Mouse (Mus musculus): ENCODE data around the gene Ppp1r27. TPM values are rescaled to one million over a fixed set of nuclear protein-coding genes. Genes with fewer than 3 reads are reported as not detected.
A peak's percentile ranks its signal among the peaks of the same experiment; 100 is the strongest.

The Ppp1r27 gene
- polyA plus RNA-seq, 1 experiment from 2014 or later: not detected

GRCm38 (mm10) chr11:120580871-120581331, 30.0 kb upstream of the Ppp1r27 start:
- peak overlapping the region; percentile 94 for H3K4me3 ChIP-seq (replicated peaks)
- H3K27ac ChIP-seq: peak overlapping the region; percentile 96
- H3K9ac ChIP-seq (replicated peaks): peak overlapping the region; percentile 96
- H3K4me1 ChIP-seq (replicated peaks): peaks cover 32% of the 10 kb centered on the region
- no peaks in the 10 kb centered on the region for H3K9me3 ChIP-seq
- peak overlapping the region; percentile 94 for H3K4me2 ChIP-seq (replicated peaks)
- peaks cover 53% of the 10 kb centered on the region for H3K36me3 ChIP-seq
- H3K27me3 ChIP-seq: no peaks in the 10 kb centered on the region
- WGBS: under 1% methylated on average over 40 of the region's 44 CpGs
- ATAC-seq: peak; percentile 32

- H3K9ac ChIP-seq (replicated peaks): peak overlapping the region; percentile 96
- WGBS: 62% methylated on average over 7 of the region's 7 CpGs
- H3K4me2 ChIP-seq (replicated peaks): peak overlapping the region; percentile 94
- no peaks in the 10 kb centered on the region for H3K27me3 ChIP-seq
- peaks cover 32% of the 10 kb centered on the region for H3K4me1 ChIP-seq (replicated peaks)
- H3K4me3 ChIP-seq (replicated peaks): peak overlapping the region; percentile 94
- peaks cover 47% of the 10 kb centered on the region for H3K36me3 ChIP-seq
- H3K9me3 ChIP-seq: no peaks in the 10 kb centered on the region
- no peak for ATAC-seq
- H3K27ac ChIP-seq: peak overlapping the region; percentile 96
Observed at GRCm38 (mm10) chr11:120580190-120580589, 29.3 kb upstream of the Ppp1r27 start.

GRCm38 (mm10) chr11:120579316-120580107, 28.6 kb upstream of the Ppp1r27 start:
- ATAC-seq: no peak
- peak overlapping the region; percentile 94 for H3K4me3 ChIP-seq (replicated peaks)
- WGBS: 65% methylated on average over 15 of the region's 15 CpGs
- H3K4me2 ChIP-seq (replicated peaks): peak overlapping the region; percentile 94
- H3K27ac ChIP-seq: peak overlapping the region; percentile 96
- peak overlapping the region; percentile 96 for H3K9ac ChIP-seq (replicated peaks)
- H3K4me1 ChIP-seq (replicated peaks): peaks cover 37% of the 10 kb centered on the region
- no peaks in the 10 kb centered on the region for H3K9me3 ChIP-seq
- peaks cover 42% of the 10 kb centered on the region for H3K36me3 ChIP-seq
- H3K27me3 ChIP-seq: no peaks in the 10 kb centered on the region

- ATAC-seq: no peak
- Histone ChIP-seq H3K36me3 (peaks cover 35% of the 10 kb centered on the region), H3K27me3 (no peaks in the 10 kb centered on the region), H3K9ac (replicated peaks) (no peak overlapping the region; the same call in 1 of the 2 replicates), H3K4me1 (replicated peaks) (peaks cover 44% of the 10 kb centered on the region), H3K9me3 (no peaks in the 10 kb centered on the region), H3K4me3 (replicated peaks) (no peak overlapping the region), H3K4me2 (replicated peaks) (no peak overlapping the region), H3K27ac (peak overlapping the region; percentile 9; the same call in 1 of the 2 replicates)
- 88% methylated on average over 11 of the region's 11 CpGs for WGBS
Observed at GRCm38 (mm10) chr11:120578694-120579243, 27.8 kb upstream of the Ppp1r27 start.

- H3K4me2 ChIP-seq (replicated peaks): no peak overlapping the region
- H3K4me1 ChIP-seq (replicated peaks): peaks cover 45% of the 10 kb centered on the region
- H3K9me3 ChIP-seq: no peaks in the 10 kb centered on the region
- 0 out of 2 replicates have a peak overlapping the region, but pooled peaks have one; percentile 4 for H3K4me3 ChIP-seq (replicated peaks)
- WGBS: 85% methylated on average over 10 of the region's 10 CpGs
- no peak overlapping the region; the same call in 1 of the 2 replicates for H3K9ac ChIP-seq (replicated peaks)
- H3K27ac ChIP-seq: no peak overlapping the region; the same call in 1 of the 2 replicates
- no peak for ATAC-seq
- H3K27me3 ChIP-seq: no peaks in the 10 kb centered on the region
- H3K36me3 ChIP-seq: peaks cover 31% of the 10 kb centered on the region
Observed at GRCm38 (mm10) chr11:120578024-120578693, 27.2 kb upstream of the Ppp1r27 start.

GRCm38 (mm10) chr11:120577211-120578023, 26.5 kb upstream of the Ppp1r27 start:
- Histone ChIP-seq H3K4me2 (replicated peaks) (no peak overlapping the region), H3K4me3 (replicated peaks) (no peak overlapping the region), H3K4me1 (replicated peaks) (peaks cover 43% of the 10 kb centered on the region), H3K27ac (no peak overlapping the region; the same call in 1 of the 2 replicates), H3K9me3 (no peaks in the 10 kb centered on the region), H3K9ac (replicated peaks) (no peak overlapping the region), H3K27me3 (no peaks in the 10 kb centered on the region), H3K36me3 (peaks cover 31% of the 10 kb centered on the region)
- 80% methylated on average over 7 of the region's 7 CpGs for WGBS
- no peak for ATAC-seq

GRCm38 (mm10) chr11:120576365-120576981, 25.5 kb upstream of the Ppp1r27 start:
- H3K4me1 ChIP-seq (replicated peaks): peaks cover 42% of the 10 kb centered on the region
- H3K27ac ChIP-seq: no peak overlapping the region
- ATAC-seq: no peak
- H3K9me3 ChIP-seq: no peaks in the 10 kb centered on the region
- H3K36me3 ChIP-seq: peaks cover 33% of the 10 kb centered on the region
- H3K9ac ChIP-seq (replicated peaks): no peak overlapping the region
- no peak overlapping the region for H3K4me3 ChIP-seq (replicated peaks)
- no peaks in the 10 kb centered on the region for H3K27me3 ChIP-seq
- no peak overlapping the region for H3K4me2 ChIP-seq (replicated peaks)
- WGBS: 81% methylated on average over 3 of the region's 3 CpGs

- ATAC-seq: no peak
- H3K4me2 ChIP-seq (replicated peaks): no peak overlapping the region
- no peaks in the 10 kb centered on the region for H3K27me3 ChIP-seq
- H3K4me1 ChIP-seq (replicated peaks): peaks cover 47% of the 10 kb centered on the region
- H3K9me3 ChIP-seq: no peaks in the 10 kb centered on the region
- H3K27ac ChIP-seq: no peak overlapping the region
- no peak overlapping the region for H3K9ac ChIP-seq (replicated peaks)
- peaks cover 38% of the 10 kb centered on the region for H3K36me3 ChIP-seq
- no peak overlapping the region for H3K4me3 ChIP-seq (replicated peaks)
Observed at GRCm38 (mm10) chr11:120575940-120576339, 25.0 kb upstream of the Ppp1r27 start.

GRCm38 (mm10) chr11:120575046-120575445, 24.1 kb upstream of the Ppp1r27 start:
- no peak for ATAC-seq
- 89% methylated on average over 2 of the region's 2 CpGs for WGBS
- Histone ChIP-seq H3K27me3 (no peaks in the 10 kb centered on the region), H3K4me1 (replicated peaks) (peaks cover 44% of the 10 kb centered on the region), H3K4me2 (replicated peaks) (no peak overlapping the region), H3K4me3 (replicated peaks) (no peak overlapping the region), H3K36me3 (peaks cover 46% of the 10 kb centered on the region), H3K27ac (no peak overlapping the region), H3K9me3 (no peaks in the 10 kb centered on the region), H3K9ac (replicated peaks) (0 out of 2 replicates have a peak overlapping the region, but pooled peaks have one; percentile 74)

GRCm38 (mm10) chr11:120574278-120574600, 23.3 kb upstream of the Ppp1r27 start:
- Histone ChIP-seq H3K4me3 (replicated peaks) (peak overlapping the region; percentile 90), H3K27ac (no peak overlapping the region), H3K27me3 (no peaks in the 10 kb centered on the region), H3K36me3 (peaks cover 43% of the 10 kb centered on the region), H3K4me2 (replicated peaks) (peak overlapping the region; percentile 85), H3K9ac (replicated peaks) (peak overlapping the region; percentile 74), H3K4me1 (replicated peaks) (peaks cover 36% of the 10 kb centered on the region), H3K9me3 (no peaks in the 10 kb centered on the region)
- WGBS: 47% methylated on average over 5 of the region's 5 CpGs
- ATAC-seq: no peak

Data from midbrain, embryonic 13.5 days (tissue).